Mouse (Mus musculus) lung, postnatal 0 days (tissue): ENCODE measurements around the gene Thrb.

Experiments
- CTCF ChIP-seq: IDR thresholded peaks from 2 replicates; pipeline ENCODE4 v1.5.1; 2016; ENCODE audit warnings: antibody characterized with exemption, mild to moderate bottlenecking
- EP300 ChIP-seq: IDR thresholded peaks from 2 replicates; pipeline ENCODE4 v1.6.1; 2016; ENCODE audit warnings: antibody characterized with exemption, mild to moderate bottlenecking, control low read depth

- no peak for TF ChIP-seq CTCF
- no peak for TF ChIP-seq EP300
These were observed 66.8 kb downstream of the Thrb start for GRCm38 (mm10) chr14:17726906-17727305.
